Mouse (Mus musculus) T-helper 1 cell (primary cell): ENCODE measurements around the gene Cep164.
"Not testable (repeated sequence)": the region's sequence is repeated elsewhere in the genome, so short reads cannot be mapped to it uniquely, and the experiment has no call there.

Source experiments
- in situ Hi-C: fragments of 300-600 bp; cut with MboI, MseI; formaldehyde crosslinking; loops from one replicate; pipeline ENCODE4 v1.15.1; 2025; ENCODE audit warnings: high pct_unique_total_duplicates

Gene Cep164

GRCm38 (mm10) chr9:45828291-45828963 lies at the start of gene Cep164:
TSS of gene Cep164 (minus strand) at chr9:45828691.
- in situ Hi-C loops = no loop called here

DNA sequence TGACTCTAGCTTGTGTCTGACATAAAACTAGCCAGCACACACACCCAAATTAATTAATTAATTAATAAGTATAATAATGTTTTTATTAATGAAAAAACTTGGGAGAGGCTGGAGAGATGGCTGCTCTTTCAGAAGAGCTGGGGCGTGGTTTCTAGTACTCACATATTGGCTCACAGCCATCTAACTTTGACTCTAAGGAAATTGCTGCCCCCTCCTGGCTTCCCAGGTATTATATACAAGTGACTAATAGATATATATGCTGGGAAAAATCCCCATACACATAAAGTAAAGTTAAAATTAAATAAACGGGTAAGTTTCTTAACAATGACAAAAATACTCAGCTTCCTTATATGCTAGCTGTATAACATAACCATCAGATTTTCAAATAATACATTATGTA lies 49.4 kb upstream of the Cep164 start:
- in situ Hi-C loops = no loop called here

DNA sequence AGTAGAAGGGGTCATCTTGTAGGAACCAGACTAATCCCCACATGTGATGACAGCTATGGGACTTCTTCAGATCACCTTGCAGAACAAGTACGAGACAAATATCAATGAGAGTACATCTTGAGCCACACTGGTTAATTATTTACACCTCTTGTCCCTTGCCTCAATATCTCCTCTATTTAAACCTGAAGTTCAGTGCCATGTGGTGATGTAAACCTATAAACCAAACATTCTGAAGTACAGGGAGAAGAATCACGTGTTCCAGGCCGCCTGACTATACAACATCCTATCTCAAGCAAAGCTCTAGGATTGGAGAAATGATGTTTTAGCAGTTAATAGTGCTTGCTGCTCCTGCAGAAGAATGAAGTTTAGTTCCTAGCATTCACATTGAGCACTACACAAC lies 41.8 kb upstream of the Cep164 start:
- in situ Hi-C loops = no loop called here

GRCm38 (mm10) chr9:45869181-45869580 lies 40.7 kb upstream of the Cep164 start:
- in situ Hi-C loops = no loop called here

GRCm38 (mm10) chr9:45861813-45862212 lies 33.3 kb upstream of the Cep164 start:
- in situ Hi-C loops = no loop called here

DNA sequence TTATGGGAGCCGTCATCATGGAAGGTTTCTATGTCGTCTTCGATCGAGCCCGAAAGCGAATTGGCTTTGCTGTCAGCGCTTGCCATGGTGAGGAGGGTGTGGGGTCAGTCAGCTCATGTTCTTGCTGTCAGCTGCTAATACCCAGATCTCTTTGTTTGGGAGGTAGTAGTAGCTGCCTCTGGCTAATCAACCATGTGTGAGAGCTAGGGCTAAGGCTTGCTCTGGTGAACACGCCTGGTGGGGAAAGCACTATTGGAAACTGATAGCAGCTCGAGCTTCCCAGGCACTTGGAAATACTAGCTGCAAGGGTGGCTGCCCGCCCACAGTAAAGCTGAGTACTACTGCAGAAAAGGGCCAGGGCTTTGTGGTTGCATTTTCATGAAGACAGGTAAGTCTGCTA lies 30.9 kb upstream of the Cep164 start:
- in situ Hi-C loops = loop anchor here (5.0 kb wide), 1 partner anchor 353 kb away; no protein-coding TSS in a partner anchor

GRCm38 (mm10) chr9:45854136-45854535 lies 25.6 kb upstream of the Cep164 start:
- in situ Hi-C loops = no loop called here

- in situ Hi-C loops = no loop called here
These were observed 25.2 kb upstream of the Cep164 start for GRCm38 (mm10) chr9:45853695-45854094.

DNA sequence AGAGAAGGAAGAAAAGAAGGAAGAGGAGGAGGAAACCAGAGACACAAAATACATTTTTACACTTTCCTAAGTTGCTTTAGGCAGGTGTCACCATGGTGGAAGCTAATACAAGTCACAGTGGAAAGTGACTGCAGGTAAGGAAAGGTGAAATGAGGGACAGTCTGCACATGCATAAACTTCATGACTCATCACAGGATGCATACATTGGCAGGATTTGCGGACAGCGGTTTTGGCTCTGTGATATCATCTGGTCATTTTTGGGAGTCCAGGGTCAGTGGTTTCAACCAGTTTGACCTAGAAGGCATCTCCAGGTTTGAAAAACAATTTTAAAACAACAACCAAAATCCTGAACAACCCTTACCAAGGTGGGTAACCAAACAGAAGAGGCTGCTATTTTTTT lies 23.3 kb upstream of the Cep164 start:
- in situ Hi-C loops = no loop called here

DNA sequence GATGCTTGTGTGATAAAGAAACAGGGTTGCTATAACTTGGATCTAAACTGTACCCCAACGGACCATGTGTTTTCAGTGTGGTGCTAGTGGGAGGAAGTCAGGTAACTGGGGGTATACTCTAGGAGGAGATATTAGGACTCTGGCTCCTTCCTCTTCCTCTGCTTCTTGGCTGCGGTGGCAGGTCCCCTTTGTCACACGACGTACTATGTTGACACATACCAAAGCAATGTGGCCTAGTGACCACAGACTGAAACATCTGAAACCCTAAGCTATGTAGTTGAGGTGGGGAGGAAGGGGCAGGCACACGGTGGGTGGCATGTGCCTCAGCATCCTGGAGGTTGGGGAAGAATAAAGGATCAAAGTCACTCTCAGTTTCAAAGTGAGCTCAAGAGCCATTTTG lies 22.8 kb upstream of the Cep164 start:
- in situ Hi-C loops = no loop called here

DNA sequence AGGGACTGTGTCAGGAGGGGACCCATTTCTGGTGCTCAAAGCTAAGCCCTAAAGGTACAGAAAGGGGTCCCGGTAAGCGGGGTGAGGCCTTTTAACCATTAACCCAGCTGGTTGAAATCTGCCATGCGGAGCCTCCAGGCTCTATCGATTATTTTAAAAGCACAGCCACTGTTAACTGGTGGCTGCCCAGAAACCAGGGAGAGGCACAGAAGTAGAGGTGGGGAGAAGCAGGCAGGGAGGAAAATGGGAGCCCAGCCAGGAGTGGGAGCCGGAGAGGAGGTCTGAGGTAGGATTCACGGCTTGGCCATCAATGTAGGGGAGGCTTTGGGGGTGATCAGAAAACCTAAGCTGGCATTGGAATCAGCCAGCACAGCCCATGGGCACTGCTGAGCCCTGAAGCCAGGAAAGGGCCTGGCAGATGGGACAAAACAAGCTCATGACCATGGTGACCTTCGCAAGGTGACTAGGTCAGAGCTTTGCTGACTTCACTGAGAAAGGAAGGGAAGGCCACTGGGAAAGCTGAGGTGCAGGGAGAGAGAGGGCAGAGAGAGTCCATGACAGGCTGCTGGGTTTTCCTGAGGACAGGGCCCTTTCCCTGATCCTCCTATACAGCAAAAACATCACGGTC lies 22.2 kb upstream of the Cep164 start:
- in situ Hi-C loops = no loop called here

DNA sequence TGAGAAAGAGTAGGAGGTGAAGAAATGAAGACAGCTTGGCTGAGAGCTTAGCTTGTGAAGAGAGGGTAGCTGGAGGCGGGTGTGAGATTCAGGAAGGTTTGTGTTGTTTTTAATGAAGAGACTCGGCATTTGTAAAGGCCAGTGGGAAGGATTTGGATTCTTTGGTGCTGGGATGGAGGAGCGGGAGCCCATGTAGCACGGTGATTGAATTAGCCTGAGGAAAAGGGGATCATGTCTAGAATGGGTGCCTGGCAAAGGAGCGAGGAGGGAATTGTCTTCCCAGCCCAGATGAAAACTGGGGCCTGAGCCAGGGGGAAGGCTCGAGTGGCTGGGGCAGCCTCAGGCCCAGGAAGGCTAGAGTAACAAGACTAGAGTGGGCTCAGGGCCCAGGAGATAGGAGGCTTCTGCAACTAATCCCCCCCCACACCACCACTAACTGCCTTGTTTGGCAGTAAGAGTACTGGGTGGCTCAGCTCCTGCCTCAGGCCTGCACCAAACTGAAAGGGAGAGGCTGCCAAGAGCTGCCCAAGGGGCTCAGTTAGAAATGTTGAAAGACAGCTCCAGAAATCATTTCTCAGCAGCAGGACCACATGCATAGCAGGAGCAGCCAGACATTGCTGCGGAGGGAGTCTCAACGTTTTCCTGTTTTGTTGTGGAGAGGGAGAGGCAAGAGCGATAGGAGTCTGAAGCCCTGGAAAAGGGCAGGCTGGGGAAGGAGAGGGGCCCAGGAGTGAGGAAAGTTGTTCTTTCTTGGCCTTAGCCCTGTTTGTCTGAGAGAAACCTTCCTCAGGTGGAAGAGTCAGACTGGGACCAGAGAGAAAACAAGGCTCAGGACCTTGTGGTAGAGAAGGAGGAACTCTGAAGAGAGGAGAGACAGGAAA lies 21.3 kb upstream of the Cep164 start:
- in situ Hi-C loops = no loop called here

GRCm38 (mm10) chr9:45846891-45847460 lies 18.5 kb upstream of the Cep164 start:
- in situ Hi-C loops = no loop called here

DNA sequence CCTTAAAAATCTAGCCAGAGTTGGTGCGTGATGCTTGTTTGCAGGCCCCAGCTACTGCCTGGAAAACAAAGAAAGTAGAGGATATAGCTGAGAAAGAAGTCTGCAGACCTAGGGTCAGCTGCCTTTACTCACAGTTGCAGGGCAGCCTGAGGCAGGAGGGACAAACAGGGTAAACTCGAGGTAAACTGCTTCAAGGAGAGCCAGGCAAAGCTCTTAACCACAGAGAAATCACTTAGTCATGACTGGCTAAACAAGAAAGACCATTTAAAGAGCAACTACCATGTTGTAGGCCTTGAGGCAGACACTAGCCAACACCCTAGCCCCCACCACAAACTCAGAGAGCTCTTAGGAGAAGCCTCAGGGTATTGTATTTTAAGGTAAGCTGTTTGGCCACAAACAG lies 17.7 kb upstream of the Cep164 start:
- in situ Hi-C loops = not testable (repeated sequence)

GRCm38 (mm10) chr9:45845541-45845940 lies 17.1 kb upstream of the Cep164 start:
- in situ Hi-C loops = no loop called here

DNA sequence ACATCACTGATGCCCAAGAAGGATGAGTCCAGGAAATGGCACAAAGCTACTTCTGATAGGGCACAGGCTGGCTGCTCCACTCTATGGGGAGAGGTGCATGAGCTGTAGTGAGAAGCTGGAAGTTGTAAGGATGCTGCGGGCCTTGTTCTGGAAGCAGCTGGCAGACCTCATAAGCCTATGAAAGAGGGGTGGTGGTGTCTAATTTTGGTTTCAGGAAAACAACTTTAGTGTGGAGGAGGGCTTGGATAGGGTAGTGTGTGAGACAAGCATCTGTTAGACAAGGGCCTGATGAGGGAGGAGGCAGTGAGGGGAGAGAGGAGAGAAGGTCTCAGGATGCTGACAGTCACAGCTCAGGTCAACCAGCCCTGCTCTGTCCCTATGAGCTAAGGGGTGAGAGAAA lies 15.3 kb upstream of the Cep164 start:
- in situ Hi-C loops = no loop called here

GRCm38 (mm10) chr9:45843007-45843406 lies 14.5 kb upstream of the Cep164 start:
- in situ Hi-C loops = no loop called here

DNA sequence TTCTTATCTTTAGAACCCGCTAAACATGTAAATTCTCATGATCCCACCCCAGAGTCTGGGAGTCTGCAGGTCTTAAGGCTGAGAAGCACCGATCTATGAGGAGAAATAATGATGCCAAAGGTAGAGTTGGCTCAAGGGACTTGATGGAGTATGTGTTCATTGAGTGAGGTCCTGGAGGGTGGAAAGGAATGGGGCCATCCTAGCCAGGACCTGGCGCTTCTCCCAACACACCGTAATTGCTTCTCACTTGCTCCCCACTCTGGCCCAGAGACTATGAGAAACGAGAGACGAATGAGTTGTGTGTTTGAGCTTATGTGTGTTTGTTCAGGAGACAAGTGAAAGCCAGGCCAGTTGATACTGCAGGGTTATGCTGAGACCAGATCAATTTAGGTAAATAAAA lies 13.0 kb upstream of the Cep164 start:
- in situ Hi-C loops = no loop called here

DNA sequence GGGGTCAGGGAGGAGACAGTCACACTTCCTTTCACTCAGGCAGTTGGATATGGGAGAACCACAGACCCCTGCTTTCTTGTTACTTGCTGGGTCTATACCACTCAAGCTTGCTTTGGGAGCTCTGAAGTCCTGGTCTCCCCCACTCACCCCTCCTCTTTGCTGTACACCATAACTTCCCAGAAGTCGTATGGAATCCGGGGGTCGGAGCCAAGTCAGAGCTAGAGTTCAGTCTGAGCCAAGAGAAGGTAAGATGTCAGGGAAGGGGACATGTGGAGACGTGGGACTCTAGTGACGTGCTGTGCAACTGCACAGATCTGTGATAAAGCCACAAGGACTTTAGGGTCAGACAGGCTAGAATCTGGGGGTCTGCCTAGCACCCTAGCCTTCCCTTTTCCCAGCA lies 11.8 kb upstream of the Cep164 start:
- in situ Hi-C loops = no loop called here

GRCm38 (mm10) chr9:45839982-45840300 lies 11.4 kb upstream of the Cep164 start:
- in situ Hi-C loops = no loop called here

DNA sequence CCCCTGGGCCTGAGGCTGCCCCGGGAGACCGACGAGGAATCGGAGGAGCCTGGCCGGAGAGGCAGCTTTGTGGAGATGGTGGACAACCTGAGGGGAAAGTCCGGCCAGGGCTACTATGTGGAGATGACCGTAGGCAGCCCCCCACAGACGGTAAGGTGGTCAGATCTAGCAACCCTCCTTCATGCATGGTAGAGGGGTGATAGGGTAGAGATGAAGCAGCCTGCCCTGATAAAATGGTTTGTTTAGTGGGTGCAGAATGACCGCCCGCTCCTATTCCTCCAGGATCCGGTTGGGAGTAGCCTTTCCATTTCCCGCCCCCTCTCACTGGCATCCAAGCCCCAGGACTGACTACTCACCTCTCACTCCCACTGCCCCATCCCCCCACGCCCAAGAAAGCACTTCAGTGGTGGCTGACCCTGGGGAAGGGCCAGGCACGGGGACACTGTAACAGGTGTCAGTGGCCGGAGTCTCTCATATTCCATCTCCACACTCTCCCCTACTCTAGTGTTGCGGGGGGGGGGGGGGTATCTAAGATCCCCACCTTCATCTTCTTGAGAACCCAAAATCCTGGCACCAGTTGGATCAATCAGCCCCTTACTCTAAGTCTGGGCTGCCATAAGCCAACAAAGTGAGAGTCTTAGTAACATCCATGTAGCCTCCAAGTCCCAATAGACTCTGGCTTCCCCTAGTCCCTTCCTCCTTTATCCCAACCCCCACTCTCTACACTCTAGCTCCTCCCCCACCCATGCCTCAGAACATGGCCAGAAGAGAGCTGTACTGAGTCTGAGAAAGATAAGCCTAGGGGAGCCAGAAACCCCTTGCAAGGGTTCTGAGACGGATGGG lies 10.9 kb upstream of the Cep164 start:
- in situ Hi-C loops = no loop called here
